Mouse (Mus musculus) natural killer cell, adult 2 months (primary cell): ENCODE measurements around the gene Pde11a.

Experiments
- DNase-seq, 2 experiments: peaks; one replicate each; pipeline ENCODE4 v3.0.0; 2022; ENCODE audit warnings: low spot score in 2 of 2

The Pde11a gene

GRCm38 (mm10) chr2:76097284-76097683 is 241.3 kb downstream of the Pde11a start:
- no peak for DNase-seq

DNA sequence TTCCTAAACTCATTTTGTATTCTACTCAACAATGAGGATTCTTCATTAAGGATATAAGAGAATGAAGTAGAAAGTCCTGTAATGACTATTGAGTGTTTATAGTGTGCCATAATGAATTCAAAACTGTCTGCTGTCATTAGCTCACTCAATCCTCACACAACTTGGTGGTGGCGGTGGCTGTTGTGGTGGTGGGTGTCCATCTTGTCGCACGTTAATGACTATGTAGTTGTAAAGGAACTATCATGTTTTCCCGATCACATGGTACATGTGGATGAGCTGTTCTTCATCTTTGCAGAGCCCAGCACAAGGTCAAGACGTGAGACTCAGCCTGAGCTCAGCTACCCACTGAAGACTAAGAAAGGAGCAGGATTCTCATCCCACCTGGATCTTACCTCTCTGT is 242.7 kb downstream of the Pde11a start:
- no peak for DNase-seq

GRCm38 (mm10) chr2:76090506-76090905 is 248.1 kb downstream of the Pde11a start:
- no peak for DNase-seq

DNA sequence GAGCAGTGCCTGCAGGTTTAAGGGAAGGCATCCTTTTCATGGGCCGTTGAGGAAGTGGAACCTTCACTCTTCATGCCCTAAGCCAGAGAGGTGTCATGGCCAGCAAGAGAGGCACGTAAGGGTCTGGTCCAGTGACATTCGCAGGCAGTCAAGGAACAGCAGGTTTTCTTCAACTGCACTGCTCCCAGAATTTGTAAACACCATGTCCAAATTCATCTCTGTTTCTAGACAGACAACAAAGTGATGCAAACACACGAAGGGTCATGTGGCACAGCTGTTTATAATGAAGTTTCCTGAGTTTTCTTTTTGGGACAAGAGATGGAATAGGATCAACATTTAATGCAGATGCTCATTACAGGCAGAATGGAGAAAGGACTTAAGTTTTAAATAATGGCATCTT is 249.7 kb downstream of the Pde11a start:
- no peak for DNase-seq

DNA sequence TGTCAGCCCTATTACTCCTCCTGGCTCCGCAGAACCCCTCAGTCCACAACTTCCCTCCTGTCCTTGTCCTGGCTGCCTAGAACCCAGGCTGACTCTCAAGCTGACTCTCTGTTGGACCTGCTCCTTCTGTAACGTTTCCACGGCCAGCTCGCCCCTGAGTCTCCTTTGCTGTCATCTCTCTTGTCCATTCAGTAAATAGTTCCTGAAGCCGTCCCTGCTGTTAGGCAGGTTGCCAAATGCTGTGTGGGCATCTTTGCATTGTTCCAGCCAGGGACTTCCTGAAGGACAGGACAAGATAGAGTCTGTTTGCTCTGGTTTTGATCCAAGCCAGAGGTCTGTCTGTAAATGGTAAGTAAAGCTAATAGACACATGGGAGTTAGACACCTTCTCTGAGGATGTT is 250.2 kb downstream of the Pde11a start:
- no peak for DNase-seq

GRCm38 (mm10) chr2:76087170-76087569 is 251.4 kb downstream of the Pde11a start:
- no peak for DNase-seq

DNA sequence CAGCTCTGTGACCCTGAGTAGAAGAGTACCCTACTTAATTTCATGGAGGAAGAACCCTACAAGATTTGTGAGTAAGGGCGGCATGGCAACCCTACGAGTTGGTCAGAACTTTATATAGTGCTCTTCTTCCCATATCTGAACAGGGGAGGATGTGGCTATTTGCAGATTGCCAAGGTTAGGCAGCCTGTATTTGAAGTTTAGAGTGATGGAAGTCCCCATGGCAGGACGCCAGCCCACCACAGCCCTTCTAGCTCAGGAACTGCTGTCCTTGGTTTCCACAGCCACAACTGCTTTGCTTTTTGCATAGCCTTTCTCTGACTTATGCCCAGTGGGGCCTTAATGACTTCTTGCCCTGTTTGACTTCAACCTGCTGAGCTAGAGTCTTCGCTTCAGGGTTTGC is 253.6 kb downstream of the Pde11a start:
- DNase-seq, result no peak

DNA sequence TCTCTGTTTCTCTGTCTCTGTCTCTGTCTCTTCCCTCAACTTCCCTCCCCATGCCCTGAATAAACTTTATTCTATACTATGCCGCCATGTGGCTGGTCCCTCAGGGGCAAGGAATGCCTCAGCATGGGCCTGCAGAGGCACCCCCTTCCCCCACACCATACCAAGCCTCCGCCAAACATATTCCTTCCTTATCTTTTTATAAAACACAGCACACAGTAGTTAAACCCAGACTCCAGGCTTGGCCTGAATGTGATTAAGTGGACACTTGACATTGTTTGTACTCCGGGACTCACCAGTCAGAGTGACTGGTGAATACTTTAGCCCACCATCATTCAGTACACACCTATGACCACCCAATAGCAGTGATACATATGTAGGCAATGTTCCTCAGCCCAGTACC is 254.7 kb downstream of the Pde11a start:
- DNase-seq, result no peak

GRCm38 (mm10) chr2:76083396-76083795 is 255.2 kb downstream of the Pde11a start:
- DNase-seq, result no peak

- DNase-seq, result no peak
These were observed 256.6 kb downstream of the Pde11a start for GRCm38 (mm10) chr2:76081991-76082390.

GRCm38 (mm10) chr2:76080549-76080948 is 258.0 kb downstream of the Pde11a start:
- DNase-seq, result no peak

DNA sequence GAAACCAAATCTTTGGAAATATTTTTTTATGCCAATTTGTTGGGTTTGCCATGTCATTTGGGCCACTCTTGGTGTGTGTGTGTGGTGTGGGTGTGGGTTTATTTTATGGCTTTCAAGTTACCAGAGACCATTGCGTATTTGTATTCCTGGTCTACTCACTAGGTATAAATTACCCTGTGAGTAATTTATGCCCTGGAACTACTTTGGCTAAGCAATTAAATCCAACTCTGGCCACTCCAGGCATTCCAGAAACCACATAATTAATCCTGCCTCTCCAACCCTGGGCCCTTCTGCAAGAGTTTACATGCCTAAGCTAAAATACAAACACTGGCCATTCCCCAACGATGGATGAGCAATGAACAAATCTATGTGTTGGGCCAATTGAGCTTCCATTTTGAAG is 261.7 kb downstream of the Pde11a start:
- DNase-seq, result no peak

GRCm38 (mm10) chr2:76076047-76076446 is 262.5 kb downstream of the Pde11a start:
- no peak for DNase-seq

DNA sequence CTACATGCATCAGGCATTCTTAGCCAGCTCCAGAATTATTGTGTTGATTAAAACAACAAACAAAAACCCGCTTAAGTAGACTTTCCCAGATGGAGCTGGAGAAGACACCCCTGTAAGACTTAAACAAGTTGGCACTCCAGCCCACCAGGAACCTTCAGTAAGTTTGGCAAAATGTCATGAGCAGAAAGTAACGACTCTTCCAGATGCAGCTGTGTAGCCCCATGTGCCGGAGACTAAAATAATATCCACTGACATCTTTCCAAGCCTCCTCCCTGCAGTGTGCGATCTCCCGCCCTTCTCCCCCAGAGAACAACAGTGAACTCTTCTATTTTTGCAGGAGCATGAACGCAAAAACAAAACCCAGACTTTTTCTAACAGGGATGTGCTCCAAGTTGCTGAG is 265.5 kb downstream of the Pde11a start:
- DNase-seq, result no peak

DNA sequence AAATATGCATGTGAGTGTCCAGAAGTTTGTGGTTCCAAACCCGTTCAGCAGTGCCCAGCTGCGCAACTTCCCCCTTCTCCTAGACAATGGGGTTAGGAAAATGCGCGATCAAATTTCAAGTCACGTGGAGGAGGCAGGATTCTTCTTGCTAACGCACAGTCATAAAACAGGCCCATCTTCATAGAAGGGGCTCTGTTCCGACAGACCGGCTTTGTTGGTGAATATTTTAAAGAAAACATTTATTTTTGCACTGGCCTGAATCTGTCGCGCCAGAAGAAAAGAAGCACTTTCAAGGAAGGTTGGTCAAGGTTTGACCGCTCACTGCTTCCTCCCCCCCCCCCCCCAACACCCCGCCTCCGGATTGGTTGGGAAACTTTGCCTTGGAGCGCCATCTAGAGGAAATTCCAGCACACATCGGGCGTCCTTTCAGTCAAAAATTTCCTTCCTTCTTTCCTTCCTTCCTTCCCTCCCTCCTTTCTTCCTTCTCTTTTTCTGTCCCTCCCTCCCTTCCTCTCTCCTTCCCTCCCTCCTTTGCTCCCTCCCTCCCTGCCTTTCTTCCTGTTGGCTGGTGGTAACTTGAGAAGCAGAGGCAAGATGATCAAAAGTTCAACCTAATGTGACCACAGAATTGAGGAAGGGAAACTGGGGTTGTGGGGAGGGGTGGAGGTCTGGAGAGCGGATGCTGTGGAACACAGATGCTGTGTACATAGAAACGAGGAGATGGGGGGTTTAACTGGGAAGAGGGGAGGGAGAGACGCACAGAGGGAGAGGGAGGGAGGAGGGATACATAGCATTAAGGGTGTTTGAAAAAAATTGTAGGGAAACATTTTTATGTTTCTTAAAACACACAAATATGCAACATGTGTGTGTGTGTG is 267.9 kb downstream of the Pde11a start:
- peak in 1 of 2 experiments; percentile 47 for DNase-seq

DNA sequence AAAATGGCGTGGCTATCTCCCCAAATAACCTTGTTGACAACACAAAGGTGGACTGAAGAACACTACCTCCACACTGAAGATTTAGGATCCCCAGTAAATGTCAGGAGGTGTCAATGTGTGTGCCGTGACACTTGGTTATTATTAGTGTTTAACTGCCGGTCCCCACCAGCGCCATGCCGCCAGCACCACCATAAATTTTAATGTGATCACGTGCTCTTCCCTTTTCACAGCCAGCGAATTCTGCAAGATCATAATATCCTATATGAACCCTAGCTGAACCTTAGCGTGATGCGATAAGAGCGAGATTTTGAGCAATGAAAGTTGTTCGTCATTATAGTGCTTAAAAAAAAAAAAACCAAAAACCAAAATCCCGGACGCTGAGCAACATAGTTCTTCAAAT is 269.3 kb downstream of the Pde11a start:
- DNase-seq, result no peak

- DNase-seq, result no peak
These were observed 270.4 kb downstream of the Pde11a start for GRCm38 (mm10) chr2:76068155-76068554.

- no peak for DNase-seq
These were observed 271.4 kb downstream of the Pde11a start for GRCm38 (mm10) chr2:76067144-76067543.

- no peak for DNase-seq
These were observed 273.3 kb downstream of the Pde11a start for GRCm38 (mm10) chr2:76065292-76065691.

- no peak for DNase-seq
These were observed 274.5 kb downstream of the Pde11a start for GRCm38 (mm10) chr2:76064078-76064477.

GRCm38 (mm10) chr2:76060207-76060606 is 278.4 kb downstream of the Pde11a start:
- no peak for DNase-seq

GRCm38 (mm10) chr2:76059595-76059994 is 279.0 kb downstream of the Pde11a start:
- DNase-seq, result no peak

DNA sequence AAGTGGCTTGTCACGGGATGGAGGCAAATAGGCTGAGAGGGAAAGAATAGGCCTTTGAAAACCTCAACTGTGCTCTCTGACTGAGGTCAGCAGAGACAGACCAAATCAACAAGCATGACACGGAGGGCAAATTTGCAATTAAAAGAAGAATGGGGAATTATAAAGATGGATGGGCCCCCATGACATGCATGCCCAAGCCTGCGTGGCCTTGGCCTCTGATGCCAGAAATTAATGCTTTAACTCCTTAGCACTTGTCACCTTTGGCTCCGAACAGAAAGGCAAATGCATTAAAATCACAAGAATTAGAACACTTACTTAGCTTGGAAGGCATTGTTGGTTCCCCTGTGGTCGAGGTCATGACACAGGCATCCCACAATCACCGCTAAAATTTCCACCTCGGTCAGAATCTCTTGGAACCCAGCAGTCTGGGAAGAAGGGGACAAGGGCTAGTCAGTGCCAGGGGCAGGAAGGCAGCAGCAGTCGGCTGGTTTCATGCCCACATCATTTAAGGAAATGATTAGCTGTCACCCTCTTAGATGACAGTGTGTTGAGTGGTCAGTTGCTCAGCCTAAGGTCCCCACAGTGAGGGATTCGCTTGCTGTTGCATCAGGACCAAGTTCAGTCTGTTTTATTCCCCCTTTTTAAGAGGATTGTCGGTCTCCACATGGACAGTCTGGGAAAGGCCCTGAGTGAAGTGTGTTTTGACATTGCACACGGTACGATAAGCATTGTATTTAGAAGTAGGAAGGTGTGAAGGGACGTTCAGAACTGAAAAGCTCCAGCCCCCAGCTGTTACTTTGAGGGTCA is 279.7 kb downstream of the Pde11a start:
- no peak for DNase-seq
